Mouse (Mus musculus) thymus, adult 2 months (tissue): ENCODE results near the gene Map3k6. TPM values are rescaled to one million over a fixed set of nuclear protein-coding genes. Genes with fewer than 3 reads are reported as not detected.

Source experiments
- DNase-seq: peaks from one replicate; pipeline ENCODE4 v3.0.0; 2021
- H3K27ac ChIP-seq: fragments of 200-500 bp; 2 replicates; pipeline ENCODE4 v1.5.1; 2012; ENCODE audit warnings: low read length, control low read depth; ENCODE audit not compliant: control insufficient read depth, insufficient read depth
- H3K27me3 ChIP-seq: fragments of 200-500 bp; 2 replicates; pipeline ENCODE4 v1.6.1; 2012; ENCODE audit warnings: mild to moderate bottlenecking, low read length, moderate library complexity, mixed read lengths; ENCODE audit not compliant: control insufficient read depth, insufficient read depth
- H3K36me3 ChIP-seq: fragments of 200-500 bp; 2 replicates; pipeline ENCODE4 v1.6.1; 2012; ENCODE audit warnings: mild to moderate bottlenecking, low read length, moderate library complexity; ENCODE audit not compliant: control insufficient read depth, insufficient read depth
- H3K4me1 ChIP-seq: fragments of 200-500 bp; replicated peaks from 2 replicates; pipeline ENCODE4 v1.6.1; 2012; ENCODE audit warnings: low read length; ENCODE audit not compliant: control insufficient read depth, insufficient read depth
- H3K4me3 ChIP-seq: fragments of 200-500 bp; 2 replicates; pipeline ENCODE4 v1.5.1; 2012; ENCODE audit warnings: mild to moderate bottlenecking, low read length, control low read depth, moderate library complexity; ENCODE audit not compliant: control insufficient read depth, insufficient read depth
- CTCF ChIP-seq: fragments of 200-500 bp; IDR thresholded peaks from 2 replicates; pipeline ENCODE4 v1.5.1; 2012; ENCODE audit warnings: mild to moderate bottlenecking, control low read depth, low read length, moderate library complexity, borderline replicate concordance; ENCODE audit not compliant: control insufficient read depth, poor library complexity, insufficient read depth; ENCODE audit errors: extremely low read depth
- POLR2A ChIP-seq: fragments of 200-500 bp; IDR thresholded peaks from 2 replicates; pipeline ENCODE4 v1.6.1; 2012; ENCODE audit warnings: mild to moderate bottlenecking, low read length, control low read depth, moderate library complexity; ENCODE audit not compliant: control insufficient read depth, poor library complexity, insufficient read depth; ENCODE audit errors: extremely low read depth
- WGBS: fragments of 180-500 bp; shearing (Covaris S2); methylation state at CpG from one replicate; pipeline ENCODE4 v1.1.7; 2018; 5-methylcytosine and 5-hydroxymethylcytosine counted together
- polyA plus RNA-seq: library from polyadenylated mRNA; depleted of rRNA; stranded (reverse); fragments of >200 nt; gene quantifications from 2 replicates; pipeline ENCODE4 v1.2.3, GENCODE M21; 2012; rRNA removed

Gene Map3k6
- polyA plus RNA-seq, 1 experiment: 4.6 TPM

GRCm38 (mm10) chr4:133298516-133299365 lies 58.1 kb downstream of the Map3k6 start:
- 33% methylated on average over 12 of the region's 12 CpGs for WGBS
- H3K27me3 ChIP-seq: no peaks in the 10 kb centered on the region
- peaks cover 25% of the 10 kb centered on the region for H3K36me3 ChIP-seq
- TF ChIP-seq CTCF: no peak
- peak; percentile 40; the same call in 1 of the 2 replicates for TF ChIP-seq POLR2A
- no peak overlapping the region for H3K4me3 ChIP-seq
- H3K27ac ChIP-seq: peak overlapping the region; percentile 88
- peak; percentile 74 for DNase-seq
- H3K4me1 ChIP-seq: peaks cover 22% of the 10 kb centered on the region

DNA sequence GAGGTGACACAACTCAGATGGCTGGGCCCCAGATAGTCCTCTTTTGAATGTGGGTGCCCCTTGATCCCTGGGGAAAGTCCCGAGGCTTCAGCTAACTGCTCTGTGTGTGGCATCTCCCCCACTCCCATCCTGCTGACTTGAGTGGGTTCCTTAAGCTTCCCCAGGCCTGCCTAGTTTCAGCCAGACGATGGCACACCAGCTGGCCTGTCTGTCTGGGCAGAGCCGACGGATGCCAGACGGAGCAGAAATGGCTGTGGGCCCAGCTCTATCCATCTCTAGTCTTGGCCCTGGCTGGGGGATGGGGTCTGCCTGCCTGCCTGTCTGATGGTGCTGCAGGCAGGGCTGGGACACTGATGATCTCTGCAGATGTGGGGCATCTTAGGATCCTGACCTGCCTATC lies 59.1 kb downstream of the Map3k6 start:
- Histone ChIP-seq H3K27ac (peak overlapping the region; percentile 88; the same call in 1 of the 2 replicates), H3K4me1 (peaks cover 21% of the 10 kb centered on the region), H3K27me3 (no peaks in the 10 kb centered on the region), H3K4me3 (no peak overlapping the region), H3K36me3 (peaks cover 25% of the 10 kb centered on the region)
- WGBS: 93% methylated on average over 5 of the region's 5 CpGs
- TF ChIP-seq CTCF (no peak), POLR2A (no peak)
- DNase-seq: no peak

GRCm38 (mm10) chr4:133300421-133300820 lies 59.8 kb downstream of the Map3k6 start:
- Histone ChIP-seq H3K4me3 (no peak overlapping the region), H3K4me1 (peaks cover 21% of the 10 kb centered on the region), H3K27ac (no peak overlapping the region), H3K27me3 (no peaks in the 10 kb centered on the region), H3K36me3 (peaks cover 24% of the 10 kb centered on the region)
- no peak for DNase-seq
- 97% methylated on average over 11 of the region's 11 CpGs for WGBS
- no peak for TF ChIP-seq POLR2A
- no peak for TF ChIP-seq CTCF

DNA sequence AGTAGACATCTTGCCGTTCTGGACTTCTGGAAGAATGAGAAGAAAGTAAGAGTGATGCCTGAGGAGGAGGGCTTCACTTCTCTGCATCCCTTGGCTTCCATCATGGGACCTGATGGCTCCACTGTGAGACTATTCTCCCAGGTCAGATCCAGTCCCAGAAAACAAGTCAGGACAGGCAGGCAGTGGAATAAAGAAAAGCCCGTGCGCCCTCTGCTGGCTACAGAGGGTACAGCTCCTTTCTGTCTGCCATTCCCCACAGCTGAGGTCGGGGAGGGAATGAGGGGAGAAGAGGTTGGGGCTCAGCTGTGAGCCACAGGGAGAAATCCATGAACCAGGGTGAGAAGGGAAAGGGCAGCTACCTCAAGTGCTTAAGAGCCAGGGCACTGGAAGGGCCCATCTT lies 61.2 kb downstream of the Map3k6 start:
- H3K36me3 ChIP-seq: peaks cover 20% of the 10 kb centered on the region
- H3K27me3 ChIP-seq: no peaks in the 10 kb centered on the region
- H3K4me1 ChIP-seq: peaks cover 21% of the 10 kb centered on the region
- WGBS: 33% methylated on average over 4 of the region's 4 CpGs
- peak; percentile 67 for DNase-seq
- no peak for TF ChIP-seq POLR2A
- peak; percentile 86; the same call in 1 of the 2 replicates for TF ChIP-seq CTCF
- no peak overlapping the region for H3K27ac ChIP-seq
- H3K4me3 ChIP-seq: no peak overlapping the region

Other genes starting within 250 kb of the Map3k6 start
- gene Ahdc1, start 229.6 kb upstream of the Map3k6 start, polyA plus RNA-seq: 59.8 and 78.9 TPM in 2 replicates
- 163 and 186 TPM in 2 replicates for gene Wasf2, start 110.3 kb upstream of the Map3k6 start, polyA plus RNA-seq
- 0.90 and 1.1 TPM in 2 replicates for gene Cd164l2, start 28.7 kb upstream of the Map3k6 start, polyA plus RNA-seq
- gene Gpr3, start 28.3 kb upstream of the Map3k6 start, polyA plus RNA-seq: 0.15 TPM in 1 of 2 replicates, not detected in the other
- 39.7 and 45.2 TPM in 2 replicates for gene Sytl1, start 22.3 kb downstream of the Map3k6 start, polyA plus RNA-seq
- 134 and 143 TPM in 2 replicates for gene Tmem222, start 37.0 kb downstream of the Map3k6 start, polyA plus RNA-seq
- gene Wdtc1, start 112.7 kb downstream of the Map3k6 start, polyA plus RNA-seq: 107 and 124 TPM in 2 replicates
- 77.9 and 89.8 TPM in 2 replicates for gene Slc9a1, start 128.9 kb downstream of the Map3k6 start, polyA plus RNA-seq
- 0.40 and 0.86 TPM in 2 replicates for gene Tent5b, start 239.3 kb downstream of the Map3k6 start, polyA plus RNA-seq